Mouse (Mus musculus): ENCODE data around the gene Ccna1. TPM values are rescaled to one million over a fixed set of nuclear protein-coding genes. Genes with fewer than 3 reads are reported as not detected.

Gene Ccna1
- total and polyA plus RNA-seq, 3 experiments = not detected

- TF ChIP-seq POLR2AphosphoS2 (IDR thresholded peaks at IDR 0.05; ENCODE audit: low read depth, low read length) = no peak
- no peak for TF ChIP-seq MAZ (IDR thresholded peaks at IDR 0.05; ENCODE audit: low read depth, low read length)
- TF ChIP-seq USF1 (IDR thresholded peaks at IDR 0.05; ENCODE audit: low read depth, low read length) = no peak
- no peak for TF ChIP-seq ELF1 (IDR thresholded peaks at IDR 0.05; ENCODE audit: low read depth, low read length)
- TF ChIP-seq RCOR1 (conservative IDR thresholded peaks at IDR 0.05; ENCODE audit: low read depth, low read length) = no peak
- TF ChIP-seq HCFC1 (IDR thresholded peaks at IDR 0.05; ENCODE audit: low read depth, low read length) = no peak
- TF ChIP-seq MYC (IDR thresholded peaks at IDR 0.05; ENCODE audit: low read depth, low read length) = no peak
- TF ChIP-seq SIN3A (IDR thresholded peaks at IDR 0.05; ENCODE audit: low read length) = no peak
- TF ChIP-seq JUN (IDR thresholded peaks at IDR 0.05; ENCODE audit: insufficient read depth, low read depth, low read length) = no peak
- TF ChIP-seq CTCF (conservative IDR thresholded peaks at IDR 0.05 in 1 of 2, IDR thresholded peaks at IDR 0.05 in 1 of 2; ENCODE audit: low read depth in 2 of 2, low read length in 2 of 2) = no peak
- no peak for DNase-seq (ENCODE audit: extremely low read depth)
- no peak overlapping the region for H3K4me2 ChIP-seq (ENCODE audit: insufficient read depth, low read depth, poor library complexity, severe bottlenecking)
- H3K27ac ChIP-seq (ENCODE audit: insufficient read depth, low read depth) = no peak overlapping the region
- H3K27me3 ChIP-seq (replicated peaks) = no peaks in the 10 kb centered on the region
- in situ Hi-C loops (cut with MboI; ENCODE audit: low pct_ligation_motif_present, low pct_unique_long_range_greater_than_20kb, low sequenced_read_pairs) = no loop called here
- H3K9me3 ChIP-seq (replicated peaks; ENCODE audit: low read length) = no peaks in the 10 kb centered on the region
- no peaks in the 10 kb centered on the region for H3K36me3 ChIP-seq (replicated peaks in 1 of 2; ENCODE audit: control insufficient read depth in 1 of 2, insufficient read depth in 1 of 2, low read length in 1 of 2)
- dilution Hi-C loops (cut with MboI; ENCODE audit: extremely low pct_ligation_motif_present, extremely low pct_unique_long_range_greater_than_20kb, low sequenced_read_pairs) = no loop called here
- no peak overlapping the region for H3K9ac ChIP-seq (ENCODE audit: insufficient read depth, low read depth)
- H3K79me2 ChIP-seq (replicated peaks; ENCODE audit: control insufficient read depth, extremely low read depth, insufficient read depth, poor library complexity, severe bottlenecking) = no peaks in the 10 kb centered on the region
- H3K4me3 ChIP-seq (replicated peaks in 1 of 3; ENCODE audit: low read depth in 2 of 3, low read length in 2 of 3, poor library complexity in 1 of 3) = no peak overlapping the region
- no peaks in the 10 kb centered on the region for H3K4me1 ChIP-seq (ENCODE audit: control insufficient read depth in 1 of 2, insufficient read depth in 2 of 2)
Measured at GRCm38 (mm10) chr3:55093161-55093560, 37.9 kb upstream of the Ccna1 start.

GRCm38 (mm10) chr3:55089291-55089690 lies 34.0 kb upstream of the Ccna1 start:
- DNase-seq (ENCODE audit: extremely low read depth) = no peak
- H3K36me3 ChIP-seq (replicated peaks in 1 of 2; ENCODE audit: control insufficient read depth in 1 of 2, insufficient read depth in 1 of 2, low read length in 1 of 2) = no peaks in the 10 kb centered on the region
- H3K4me2 ChIP-seq (ENCODE audit: insufficient read depth, low read depth, poor library complexity, severe bottlenecking) = no peak overlapping the region
- H3K4me3 ChIP-seq (replicated peaks in 1 of 3; ENCODE audit: low read depth in 2 of 3, low read length in 2 of 3, poor library complexity in 1 of 3) = no peak overlapping the region
- in situ Hi-C loops (cut with MboI; ENCODE audit: low pct_ligation_motif_present, low pct_unique_long_range_greater_than_20kb, low sequenced_read_pairs) = no loop called here
- H3K27me3 ChIP-seq (replicated peaks) = no peaks in the 10 kb centered on the region
- TF ChIP-seq MAX (IDR thresholded peaks at IDR 0.05; ENCODE audit: low read length) (no peak), IRF4 (IDR thresholded peaks at IDR 0.05; ENCODE audit: low read depth, low read length) (no peak), KAT2A (IDR thresholded peaks at IDR 0.05; ENCODE audit: insufficient replicate concordance, low read length) (no peak), MAZ (IDR thresholded peaks at IDR 0.05; ENCODE audit: low read depth, low read length) (no peak)
- H3K9me3 ChIP-seq (replicated peaks; ENCODE audit: low read length) = no peaks in the 10 kb centered on the region
- dilution Hi-C loops (cut with MboI; ENCODE audit: extremely low pct_ligation_motif_present, extremely low pct_unique_long_range_greater_than_20kb, low sequenced_read_pairs) = no loop called here
- H3K27ac ChIP-seq (ENCODE audit: insufficient read depth, low read depth) = no peak overlapping the region
- no peaks in the 10 kb centered on the region for H3K79me2 ChIP-seq (replicated peaks; ENCODE audit: control insufficient read depth, extremely low read depth, insufficient read depth, poor library complexity, severe bottlenecking)
- no peaks in the 10 kb centered on the region for H3K4me1 ChIP-seq (ENCODE audit: control insufficient read depth in 1 of 2, insufficient read depth in 2 of 2)
- H3K9ac ChIP-seq (ENCODE audit: insufficient read depth, low read depth) = no peak overlapping the region

GRCm38 (mm10) chr3:55088843-55089242 lies 33.5 kb upstream of the Ccna1 start:
- no peaks in the 10 kb centered on the region for H3K27me3 ChIP-seq (replicated peaks)
- no peaks in the 10 kb centered on the region for H3K4me1 ChIP-seq (ENCODE audit: control insufficient read depth in 1 of 2, insufficient read depth in 2 of 2)
- H3K27ac ChIP-seq (ENCODE audit: insufficient read depth, low read depth) = no peak overlapping the region
- H3K9ac ChIP-seq (ENCODE audit: insufficient read depth, low read depth) = no peak overlapping the region
- TF ChIP-seq TBP (conservative IDR thresholded peaks at IDR 0.05; ENCODE audit: low read depth, low read length) = no peak
- H3K79me2 ChIP-seq (replicated peaks; ENCODE audit: control insufficient read depth, extremely low read depth, insufficient read depth, poor library complexity, severe bottlenecking) = no peaks in the 10 kb centered on the region
- in situ Hi-C loops (cut with MboI; ENCODE audit: low pct_ligation_motif_present, low pct_unique_long_range_greater_than_20kb, low sequenced_read_pairs) (no loop called here), dilution Hi-C loops (cut with MboI; ENCODE audit: extremely low pct_ligation_motif_present, extremely low pct_unique_long_range_greater_than_20kb, low sequenced_read_pairs) (no loop called here)
- no peaks in the 10 kb centered on the region for H3K36me3 ChIP-seq (replicated peaks in 1 of 2; ENCODE audit: control insufficient read depth in 1 of 2, insufficient read depth in 1 of 2, low read length in 1 of 2)
- DNase-seq (ENCODE audit: extremely low read depth) = no peak
- no peak overlapping the region for H3K4me3 ChIP-seq (replicated peaks in 1 of 3; ENCODE audit: low read depth in 2 of 3, low read length in 2 of 3, poor library complexity in 1 of 3)
- no peak overlapping the region for H3K4me2 ChIP-seq (ENCODE audit: insufficient read depth, low read depth, poor library complexity, severe bottlenecking)
- H3K9me3 ChIP-seq (replicated peaks; ENCODE audit: low read length) = no peaks in the 10 kb centered on the region

All from CH12.LX (cell line).